Mouse (Mus musculus) embryonic facial prominence, embryonic 14.5 days (tissue): ENCODE data around the gene Tgfb3. TPM values are rescaled to one million over a fixed set of nuclear protein-coding genes. Genes with fewer than 3 reads are reported as not detected.

Source experiments
- ATAC-seq: fragments of 200-750 bp; cut with Nextera tagmentation; 2 replicates; pipeline ENCODE4 v1.8.0; 2017; ENCODE audit warnings: low read depth, moderate number of reproducible peaks, moderate TSS enrichment
- DNase-seq: peaks from one replicate; pipeline ENCODE4 v3.0.0-alpha.2; 2015; ENCODE audit warnings: low spot score
- H3K27ac ChIP-seq: fragments of 300-500 bp; sonication (generic); replicated peaks from 2 replicates; pipeline ENCODE4 v1.5.1; 2014; ENCODE audit warnings: low read depth, mild to moderate bottlenecking, low read length, moderate library complexity
- H3K27me3 ChIP-seq: fragments of 300-500 bp; sonication (generic); replicated peaks from 2 replicates; pipeline ENCODE4 v1.6.1; 2014; ENCODE audit warnings: low read length; ENCODE audit not compliant: control insufficient read depth, insufficient read depth
- H3K36me3 ChIP-seq: fragments of 300-500 bp; sonication (generic); 2 replicates; pipeline ENCODE4 v1.6.1; 2014; ENCODE audit warnings: low read length, mixed read lengths; ENCODE audit not compliant: control insufficient read depth, insufficient read depth
- H3K4me1 ChIP-seq: fragments of 300-500 bp; sonication (generic); 2 replicates; pipeline ENCODE4 v1.6.1; 2014; ENCODE audit warnings: antibody characterized with exemption, low read length; ENCODE audit not compliant: control insufficient read depth, insufficient read depth
- H3K4me2 ChIP-seq: fragments of 300-500 bp; sonication (generic); 2 replicates; pipeline ENCODE4 v1.6.1; 2014; ENCODE audit warnings: low read depth, mild to moderate bottlenecking, low read length, moderate library complexity, mixed read lengths
- H3K4me3 ChIP-seq: fragments of 300-500 bp; sonication (generic); 2 replicates; pipeline ENCODE4 v1.5.1; 2014; ENCODE audit warnings: low read depth, mild to moderate bottlenecking, low read length
- H3K9ac ChIP-seq: fragments of 300-500 bp; sonication (generic); 2 replicates; pipeline ENCODE4 v1.6.1; 2014; ENCODE audit warnings: low read depth, mild to moderate bottlenecking, low read length, moderate library complexity, mixed read lengths
- H3K9me3 ChIP-seq: fragments of 300-500 bp; sonication (generic); 2 replicates; pipeline ENCODE4 v1.6.1; 2016; ENCODE audit warnings: low read length; ENCODE audit not compliant: control insufficient read depth
- WGBS: fragments of 180-500 bp; shearing (Covaris S2); extraction: QIAGEN DNeasy Blood & Tissue Kit; methylation state at CpG from one replicate; pipeline ENCODE4 v1.1.7; 2014; 5-methylcytosine and 5-hydroxymethylcytosine counted together
- polyA plus RNA-seq: library from polyadenylated mRNA; unstranded; fragments of >200 nt; fragmentation: Nextera tagmentation; extraction: Ambion mirVana; gene quantifications from 2 replicates; pipeline ENCODE4 v1.2.1, GENCODE M21; 2014

The Tgfb3 gene
- polyA plus RNA-seq: 59.4 and 61.8 TPM in 2 replicates

GRCm38 (mm10) chr12:86078553-86079201 lies at the start of gene Tgfb3:
Tgfb3 (minus strand) TSS chr12:86079041.
- Histone ChIP-seq H3K9me3 (no peaks in the 10 kb centered on the region), H3K4me2 (peak within 1 kb of the TSS; percentile 72), H3K27me3 (no peaks in the 10 kb centered on the region), H3K4me3 (peak within 1 kb of the TSS; percentile 52), H3K9ac (peak within 1 kb of the TSS; percentile 81), H3K4me1 (peaks cover 15% of the 10 kb centered on the region), H3K36me3 (no peaks in the 10 kb centered on the region), H3K27ac (peak within 1 kb of the TSS; percentile 98)
- ATAC-seq: peak; percentile 86
- 1% methylated on average over 25 of the region's 25 CpGs for WGBS
- peak; percentile 95 for DNase-seq

GRCm38 (mm10) chr12:86128122-86128521 lies 49.3 kb upstream of the Tgfb3 start:
- Histone ChIP-seq H3K4me3 (no peak overlapping the region), H3K36me3 (no peaks in the 10 kb centered on the region), H3K27me3 (no peaks in the 10 kb centered on the region), H3K4me2 (no peak overlapping the region), H3K4me1 (no peaks in the 10 kb centered on the region), H3K27ac (no peak overlapping the region), H3K9ac (no peak overlapping the region), H3K9me3 (no peaks in the 10 kb centered on the region)
- ATAC-seq: no peak
- DNase-seq: no peak
- 64% methylated on average over 6 of the region's 6 CpGs for WGBS

GRCm38 (mm10) chr12:86124016-86124415 lies 45.2 kb upstream of the Tgfb3 start:
- H3K27me3 ChIP-seq: no peaks in the 10 kb centered on the region
- no peak overlapping the region for H3K9ac ChIP-seq
- H3K27ac ChIP-seq: no peak overlapping the region
- 70% methylated on average over 6 of the region's 6 CpGs for WGBS
- no peak for ATAC-seq
- H3K4me3 ChIP-seq: no peak overlapping the region
- no peaks in the 10 kb centered on the region for H3K9me3 ChIP-seq
- no peak for DNase-seq
- no peaks in the 10 kb centered on the region for H3K36me3 ChIP-seq
- no peak overlapping the region for H3K4me2 ChIP-seq
- no peaks in the 10 kb centered on the region for H3K4me1 ChIP-seq

- Histone ChIP-seq H3K36me3 (no peaks in the 10 kb centered on the region), H3K9me3 (no peaks in the 10 kb centered on the region), H3K4me2 (no peak overlapping the region), H3K27me3 (no peaks in the 10 kb centered on the region), H3K27ac (no peak overlapping the region), H3K4me1 (no peaks in the 10 kb centered on the region), H3K9ac (no peak overlapping the region), H3K4me3 (no peak overlapping the region)
- ATAC-seq: peak; percentile 63; the same call in 1 of the 2 replicates
- 77% methylated on average over 15 of the region's 15 CpGs for WGBS
- DNase-seq: peak; percentile 52
These were observed 37.5 kb upstream of the Tgfb3 start for GRCm38 (mm10) chr12:86116295-86116835.

GRCm38 (mm10) chr12:86110637-86111036 lies 31.8 kb upstream of the Tgfb3 start:
- Histone ChIP-seq H3K4me3 (no peak overlapping the region), H3K4me2 (no peak overlapping the region), H3K9ac (no peak overlapping the region), H3K4me1 (no peaks in the 10 kb centered on the region), H3K27ac (no peak overlapping the region), H3K9me3 (no peaks in the 10 kb centered on the region), H3K27me3 (no peaks in the 10 kb centered on the region), H3K36me3 (0 out of 2 replicates have a peak, but pooled peaks cover 5% of the 10 kb centered on the region)
- 98% methylated on average over 2 of the region's 2 CpGs for WGBS
- ATAC-seq (0 out of 2 replicates have a peak, but pooled peaks have one; percentile 48), DNase-seq (no peak)

GRCm38 (mm10) chr12:86109531-86109930 lies 30.7 kb upstream of the Tgfb3 start:
- no peaks in the 10 kb centered on the region for H3K27me3 ChIP-seq
- no peaks in the 10 kb centered on the region for H3K9me3 ChIP-seq
- ATAC-seq: no peak
- no peaks in the 10 kb centered on the region for H3K4me1 ChIP-seq
- no peak overlapping the region for H3K27ac ChIP-seq
- H3K9ac ChIP-seq: no peak overlapping the region
- DNase-seq: no peak
- 0 out of 2 replicates have a peak, but pooled peaks cover 5% of the 10 kb centered on the region for H3K36me3 ChIP-seq
- no peak overlapping the region for H3K4me3 ChIP-seq
- WGBS: 64% methylated on average over 4 of the region's 4 CpGs
- no peak overlapping the region for H3K4me2 ChIP-seq

GRCm38 (mm10) chr12:86107645-86108044 lies 28.8 kb upstream of the Tgfb3 start:
- H3K27me3 ChIP-seq: no peaks in the 10 kb centered on the region
- no peak for ATAC-seq
- DNase-seq: no peak
- no peak overlapping the region for H3K27ac ChIP-seq
- peaks cover 14% of the 10 kb centered on the region; the same call in 1 of the 2 replicates for H3K4me1 ChIP-seq
- WGBS: 64% methylated on average over 7 of the region's 7 CpGs
- H3K9ac ChIP-seq: no peak overlapping the region
- no peaks in the 10 kb centered on the region for H3K9me3 ChIP-seq
- H3K36me3 ChIP-seq: 0 out of 2 replicates have a peak, but pooled peaks cover 5% of the 10 kb centered on the region
- no peak overlapping the region for H3K4me2 ChIP-seq
- H3K4me3 ChIP-seq: no peak overlapping the region

GRCm38 (mm10) chr12:86106086-86106485 lies 27.2 kb upstream of the Tgfb3 start:
- H3K27me3 ChIP-seq: no peaks in the 10 kb centered on the region
- H3K36me3 ChIP-seq: 0 out of 2 replicates have a peak, but pooled peaks cover 5% of the 10 kb centered on the region
- no peak for ATAC-seq
- no peak overlapping the region for H3K4me3 ChIP-seq
- peaks cover 17% of the 10 kb centered on the region; the same call in 1 of the 2 replicates for H3K4me1 ChIP-seq
- H3K4me2 ChIP-seq: no peak overlapping the region
- no peak overlapping the region for H3K27ac ChIP-seq
- 83% methylated on average over 9 of the region's 9 CpGs for WGBS
- no peak overlapping the region for H3K9ac ChIP-seq
- no peaks in the 10 kb centered on the region for H3K9me3 ChIP-seq
- DNase-seq: no peak
